Mouse (Mus musculus) lung, postnatal 4 days (tissue): ENCODE results near the gene Hsd17b11.
A peak's percentile ranks its signal among the peaks of the same experiment; 100 is the strongest.
"Not testable (repeated sequence)": the region's sequence is repeated elsewhere in the genome, so short reads cannot be mapped to it uniquely, and the experiment has no call there.

Experiments
- DNase-seq, 2 experiments: peaks; one replicate each; pipeline ENCODE4 v3.0.0; 2021

Gene Hsd17b11

DNA sequence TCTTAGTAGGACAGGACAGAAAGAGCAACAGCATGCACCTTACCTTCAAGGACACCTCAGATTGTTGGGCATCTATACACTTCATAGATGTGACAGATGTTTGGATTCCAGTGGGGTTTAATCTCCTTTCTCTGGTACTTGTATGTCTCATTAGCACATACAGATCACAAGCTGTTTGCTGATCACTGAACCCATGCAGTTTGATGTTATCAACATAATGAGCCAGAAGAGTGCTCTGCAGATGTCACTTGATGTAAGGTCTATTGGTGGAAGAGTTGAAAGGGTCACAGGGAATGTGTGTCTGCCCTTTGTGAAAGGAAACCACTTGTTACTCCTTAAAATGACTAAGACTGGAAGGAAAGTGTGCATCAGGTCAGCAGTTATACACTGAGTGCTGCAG is 13.3 kb upstream of the Hsd17b11 start:
- DNase-seq: no peak

DNA sequence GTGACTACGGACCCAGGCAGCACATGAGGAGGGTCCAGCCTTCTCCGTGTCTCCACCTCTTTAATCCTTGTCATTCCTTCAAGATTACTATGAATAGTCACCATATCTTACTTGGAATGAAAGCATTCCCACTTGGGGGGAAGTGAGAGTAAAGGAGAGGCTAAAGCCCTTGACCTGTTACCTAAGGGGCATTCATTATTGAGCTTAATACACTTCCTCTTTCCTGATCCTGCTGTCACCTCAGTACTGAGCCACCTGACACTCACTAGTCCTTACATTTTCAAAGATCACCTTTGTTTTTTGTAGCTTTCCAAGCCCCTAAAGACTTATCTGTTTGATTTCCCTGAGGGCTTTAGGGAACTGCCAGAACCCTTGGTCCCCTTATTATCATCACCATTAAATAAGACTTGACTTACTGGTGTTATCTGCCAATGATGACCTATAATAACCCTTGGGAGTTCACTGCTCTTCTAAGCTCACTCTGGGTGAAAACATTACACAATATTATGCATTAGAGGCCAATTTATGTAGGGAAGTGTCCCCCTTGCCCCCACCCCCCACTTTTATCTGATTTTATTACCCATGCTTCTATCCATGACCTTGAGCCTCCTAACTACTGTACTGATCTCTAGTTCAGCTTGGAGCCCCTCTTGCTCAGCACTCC is 10.8 kb upstream of the Hsd17b11 start:
- no peak for DNase-seq

DNA sequence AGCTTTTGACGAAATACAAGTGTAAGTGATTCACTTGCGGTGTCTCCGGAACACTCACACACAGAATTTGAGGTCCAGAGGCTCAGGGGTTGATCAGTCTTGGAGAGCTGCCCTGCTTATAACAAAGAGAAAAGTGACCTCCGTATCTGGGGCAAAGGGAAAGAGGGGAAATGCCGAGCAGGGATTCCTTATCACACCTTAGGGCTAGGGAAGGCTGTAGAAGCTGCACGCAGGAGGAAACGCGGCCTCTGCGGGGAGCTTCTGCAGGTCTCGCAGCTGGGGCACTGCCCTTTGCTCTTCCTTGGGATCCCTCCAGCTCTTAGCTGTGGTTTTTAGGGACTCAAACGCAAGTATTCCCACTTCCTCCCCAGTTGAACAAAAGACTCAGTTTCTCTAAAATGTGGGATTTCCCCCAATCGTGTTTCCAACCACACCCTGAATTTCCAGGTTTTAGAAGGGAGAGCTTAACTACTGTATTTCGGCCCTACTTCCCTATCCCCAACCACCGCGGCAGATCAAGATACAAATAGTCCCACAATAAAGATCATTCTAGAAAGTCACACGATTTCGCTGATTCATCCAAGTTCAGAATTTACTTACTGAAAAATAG is 3.6 kb upstream of the Hsd17b11 start:
- DNase-seq: no peak

DNA sequence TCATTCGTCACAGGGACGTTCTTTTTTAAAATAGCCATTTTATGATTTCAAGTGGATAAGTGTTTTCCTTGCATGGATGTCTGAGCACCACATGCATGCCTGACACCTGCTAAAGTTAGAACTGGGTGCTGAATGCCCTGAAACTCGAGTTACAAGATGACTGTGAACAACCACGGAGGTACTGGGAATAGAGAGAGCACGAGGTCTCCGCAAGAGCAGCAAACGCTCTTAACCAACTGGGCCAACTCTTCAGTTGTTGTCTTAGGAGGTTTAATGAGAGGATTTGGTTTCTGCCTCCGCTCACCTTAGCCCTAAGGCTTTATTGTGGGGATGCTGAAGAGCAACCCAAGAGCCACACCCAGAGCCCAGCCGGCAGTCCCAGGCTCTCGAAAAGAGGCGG is 3.0 kb upstream of the Hsd17b11 start:
- no peak for DNase-seq

DNA sequence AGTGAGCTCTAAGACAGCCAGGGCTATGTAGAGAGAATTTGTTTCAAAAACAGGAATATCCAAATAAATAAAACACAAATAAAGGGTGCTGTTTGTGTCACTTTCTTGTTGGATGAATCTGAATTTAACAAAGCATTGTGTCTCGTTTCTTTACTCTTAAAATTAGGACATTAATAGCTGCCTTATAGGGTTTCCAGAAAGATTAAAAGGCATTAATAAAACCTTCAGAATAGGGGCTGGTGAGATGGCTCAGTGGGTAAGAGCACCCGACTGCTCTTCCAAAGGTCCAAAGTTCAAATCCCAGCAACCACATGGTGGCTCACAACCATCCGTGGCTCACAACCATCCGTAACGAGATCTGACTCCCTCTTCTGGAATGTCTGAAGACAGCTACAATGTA is 2.5 kb upstream of the Hsd17b11 start:
- DNase-seq: not testable (repeated sequence)

DNA sequence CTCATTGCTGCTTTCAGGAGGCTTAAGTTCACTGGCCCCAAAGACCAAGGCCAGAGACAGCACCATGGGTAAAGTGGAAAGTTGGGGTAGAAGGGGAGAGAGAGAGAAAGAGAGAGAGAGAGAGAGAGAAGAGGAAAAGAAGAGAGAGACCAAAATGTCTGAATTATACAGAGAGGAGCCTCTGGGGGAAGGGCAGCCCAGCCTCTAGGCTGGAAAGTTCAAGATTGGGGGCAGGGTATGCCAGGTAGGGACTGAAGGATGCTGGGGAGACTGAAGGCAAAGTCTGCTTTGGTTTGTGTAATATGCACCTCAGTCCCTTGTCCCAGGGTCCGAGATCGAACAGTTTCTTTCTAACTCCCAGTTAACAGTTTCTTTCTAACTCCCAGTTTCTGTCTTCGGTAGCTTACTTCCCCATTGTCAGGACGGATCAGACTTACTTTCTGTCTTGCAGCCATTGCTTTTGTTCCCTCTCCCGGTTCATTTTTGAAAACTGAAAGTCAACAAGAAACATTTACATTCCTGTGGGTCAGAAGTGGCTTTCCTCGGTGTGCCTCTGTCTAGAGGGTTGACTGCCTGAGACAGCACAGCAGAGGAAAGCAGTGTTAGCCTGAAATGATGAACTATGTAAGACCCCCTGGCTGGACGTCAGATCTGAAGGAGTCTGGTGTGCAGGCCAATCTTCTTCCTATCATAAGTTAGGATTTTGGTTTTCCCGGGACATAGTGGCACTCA is 1.7 kb upstream of the Hsd17b11 start:
- no peak for DNase-seq

DNA sequence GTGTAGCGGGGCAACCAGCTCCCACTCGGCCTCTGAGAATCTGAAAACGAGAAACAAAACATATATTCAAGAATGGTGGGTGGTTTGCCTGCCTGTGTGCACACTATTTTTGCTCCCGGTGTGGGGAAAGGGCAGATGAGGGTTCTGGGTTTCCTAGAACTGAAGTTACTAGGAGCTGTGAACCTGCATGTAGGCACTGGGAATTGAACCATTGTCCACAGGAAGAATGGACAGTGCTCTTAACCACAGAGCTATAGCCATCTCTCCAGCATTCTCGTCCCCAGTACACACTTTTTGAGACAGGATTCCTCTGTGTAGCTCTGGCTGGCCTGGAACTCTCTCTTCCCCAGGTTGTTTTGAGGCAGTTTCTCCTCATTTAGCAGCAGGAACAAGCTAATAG is 839 bp upstream of the Hsd17b11 start:
- no peak for DNase-seq

DNA sequence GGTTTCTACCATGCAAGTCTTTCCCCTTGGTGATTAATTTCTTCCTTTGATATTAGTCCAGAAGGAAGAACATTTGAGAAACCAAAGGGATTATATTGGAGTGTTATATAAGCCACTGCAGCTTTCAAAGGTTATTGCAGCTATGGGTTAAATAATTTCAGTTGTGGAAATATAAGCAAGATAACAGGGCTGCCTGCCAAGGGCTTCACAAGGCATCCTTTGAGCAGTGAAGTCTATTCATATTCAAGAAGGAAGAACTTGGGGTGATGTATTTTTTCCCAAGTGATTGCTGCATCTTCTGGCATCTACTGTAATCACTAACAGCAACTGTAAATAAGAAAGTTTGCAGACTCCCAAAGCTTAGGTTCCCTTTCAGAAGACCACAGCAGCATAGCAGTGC is 10.3 kb downstream of the Hsd17b11 start:
- DNase-seq: no peak

DNA sequence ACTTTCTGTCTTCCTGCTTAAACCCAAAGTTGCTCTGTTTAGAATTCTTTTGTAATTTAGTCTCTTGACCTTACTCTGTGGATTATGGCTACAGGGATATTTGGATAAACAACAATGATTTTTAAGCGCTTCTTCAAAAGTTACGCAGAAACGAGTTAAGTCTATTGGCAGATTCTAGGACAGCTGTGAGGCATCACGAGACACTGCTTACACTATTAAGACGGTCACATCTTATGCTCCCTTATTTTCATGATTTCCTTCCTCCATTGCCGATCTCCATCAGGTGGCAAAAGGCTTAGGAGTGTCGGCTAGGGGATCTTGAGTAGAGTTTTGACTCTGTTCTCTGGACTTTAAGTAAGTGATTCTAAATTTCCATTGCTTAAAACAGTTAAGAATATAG is 11.5 kb downstream of the Hsd17b11 start:
- DNase-seq: no peak

DNA sequence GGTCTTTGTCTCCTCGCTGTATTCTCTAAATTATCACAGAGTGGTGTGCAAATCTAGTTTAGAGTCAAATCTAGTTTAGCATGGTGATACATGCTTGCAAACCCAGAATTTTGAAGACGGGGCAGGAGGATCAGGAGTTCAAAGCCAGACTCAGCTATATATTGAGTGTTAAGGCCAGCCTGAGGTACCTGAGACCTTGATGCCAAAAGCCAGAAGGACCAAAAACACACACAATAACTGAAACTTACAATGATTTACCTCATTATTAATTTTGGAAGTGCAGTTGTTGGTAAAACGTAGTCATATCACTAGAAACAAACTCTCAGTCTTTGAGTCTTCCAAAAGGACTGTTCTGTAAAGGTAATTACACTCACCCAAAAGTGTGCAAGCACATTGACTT is 12.3 kb downstream of the Hsd17b11 start:
- no peak for DNase-seq

DNA sequence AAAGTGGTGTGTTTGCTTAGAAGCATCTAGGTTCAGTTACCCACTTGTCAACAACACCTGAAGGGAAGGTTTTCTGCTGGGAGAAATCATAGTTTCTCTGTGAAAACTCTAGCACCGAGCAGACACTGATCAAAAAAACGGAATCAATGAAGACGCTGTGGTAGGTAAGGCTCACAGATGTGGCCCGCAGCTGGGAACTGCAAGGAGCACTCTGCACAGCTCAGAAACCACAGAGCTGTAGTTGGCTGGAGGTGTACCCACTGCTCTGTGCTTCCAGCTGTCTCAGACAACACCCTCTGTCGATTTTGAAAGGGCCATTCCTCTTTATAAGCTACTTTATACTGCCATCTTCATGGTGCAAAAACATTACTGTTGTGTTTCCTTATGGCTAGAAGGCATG is 13.9 kb downstream of the Hsd17b11 start:
- no peak for DNase-seq

DNA sequence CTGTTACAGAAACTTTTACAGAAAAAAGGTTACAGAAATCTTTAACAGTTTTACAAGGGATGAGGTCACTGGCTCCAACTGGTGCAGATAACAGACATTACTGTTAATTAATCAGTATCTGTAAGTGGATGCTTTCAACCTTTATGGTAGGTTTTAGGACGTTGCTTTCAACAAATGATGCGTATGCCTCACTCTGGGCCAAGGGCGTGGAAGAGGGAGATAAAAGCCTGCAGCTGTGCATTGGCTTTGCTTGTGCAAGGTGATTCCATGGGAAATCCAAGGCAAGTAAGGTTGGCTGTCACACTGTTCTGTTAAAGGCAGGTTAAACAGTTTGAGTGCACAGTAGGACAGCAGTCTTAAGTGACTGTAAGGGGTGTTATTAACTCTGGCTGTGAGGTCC is 14.9 kb downstream of the Hsd17b11 start:
- DNase-seq: no peak

DNA sequence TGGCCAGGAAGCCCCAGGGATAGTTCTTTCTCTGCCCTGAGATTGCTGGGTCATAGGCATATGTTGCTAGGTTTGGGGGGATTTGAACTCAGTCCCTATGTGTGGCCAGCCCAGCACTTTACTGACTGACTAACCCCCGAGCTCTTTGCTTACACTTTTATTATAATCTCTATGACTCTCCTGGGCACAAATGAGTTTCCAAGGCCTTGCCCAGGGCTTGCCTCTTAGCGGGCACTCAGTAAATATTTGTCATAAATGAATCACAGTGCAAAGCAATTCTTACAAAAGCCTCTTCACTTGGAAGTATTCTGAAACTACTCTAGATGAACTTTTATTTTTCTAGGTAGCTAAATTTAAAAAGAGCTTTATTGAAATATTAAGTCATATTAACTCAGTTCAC is 17.8 kb downstream of the Hsd17b11 start:
- DNase-seq: peak in 1 of 2 experiments; percentile 46

DNA sequence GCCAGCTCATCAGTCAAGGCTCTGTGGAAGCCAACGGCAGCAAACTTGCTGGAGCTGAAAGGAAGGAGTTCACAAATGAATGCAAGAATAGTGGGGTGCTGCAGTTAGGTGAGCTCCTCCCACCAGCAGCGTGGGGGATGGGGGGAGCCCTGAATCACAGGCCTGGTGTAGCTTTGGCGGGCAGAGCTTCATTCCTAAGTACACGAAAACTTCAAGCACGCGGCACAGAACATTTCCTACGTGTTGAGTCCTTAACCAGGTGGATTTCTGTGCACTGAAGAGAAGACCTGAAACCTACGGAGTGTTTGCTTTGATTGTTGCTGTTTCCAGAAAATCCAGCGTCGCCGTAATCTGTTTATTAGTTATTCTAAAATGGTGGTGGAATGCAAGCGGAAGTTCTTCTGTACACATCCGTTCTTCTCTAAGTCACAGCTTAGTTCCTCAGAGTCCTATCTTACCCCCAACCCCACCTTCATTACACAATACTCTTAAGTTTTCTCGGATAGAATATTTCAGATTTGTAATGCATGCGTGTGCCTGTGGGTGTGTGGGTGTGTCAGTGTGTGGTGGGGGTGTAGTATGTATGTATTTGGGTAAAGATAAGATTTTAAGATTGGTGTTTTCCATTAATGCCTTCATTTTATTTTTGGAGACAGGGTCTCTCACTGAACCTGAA is 18.3 kb downstream of the Hsd17b11 start:
- peak in 1 of 2 experiments; percentile 48 for DNase-seq

DNA sequence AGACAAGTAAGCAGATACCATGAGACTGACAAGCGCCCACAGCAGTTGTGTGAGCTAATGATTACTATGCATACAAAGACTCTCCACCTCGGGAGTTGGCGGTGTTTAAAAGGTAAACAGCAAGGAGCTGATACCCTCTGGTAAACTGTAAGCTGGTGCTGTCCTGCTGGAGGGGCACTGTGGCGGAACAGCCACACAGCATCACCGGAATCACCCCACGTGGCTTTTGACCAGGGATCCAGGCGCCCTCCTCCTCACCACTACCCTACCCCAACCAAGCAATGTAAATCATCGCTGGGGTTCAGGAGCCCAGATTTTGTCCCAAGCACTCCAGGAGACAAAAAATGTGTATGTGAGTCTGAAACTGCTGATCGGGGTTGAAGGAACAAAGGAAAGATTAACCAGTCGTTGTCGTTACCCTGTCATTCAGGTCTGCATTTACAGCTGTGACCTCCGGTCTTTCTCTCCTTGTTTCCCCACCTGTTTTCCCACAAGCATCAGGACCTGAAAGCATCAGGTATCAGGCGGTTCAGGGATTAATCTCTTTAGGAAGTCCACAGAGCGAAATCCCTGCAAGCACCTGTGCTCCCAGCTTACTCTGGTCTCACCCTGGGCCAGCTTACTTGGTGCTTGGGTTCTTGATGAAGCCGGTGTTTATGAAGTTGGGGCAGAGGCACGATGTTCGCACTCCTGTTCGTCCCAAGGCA is 19.0 kb downstream of the Hsd17b11 start:
- no peak for DNase-seq

DNA sequence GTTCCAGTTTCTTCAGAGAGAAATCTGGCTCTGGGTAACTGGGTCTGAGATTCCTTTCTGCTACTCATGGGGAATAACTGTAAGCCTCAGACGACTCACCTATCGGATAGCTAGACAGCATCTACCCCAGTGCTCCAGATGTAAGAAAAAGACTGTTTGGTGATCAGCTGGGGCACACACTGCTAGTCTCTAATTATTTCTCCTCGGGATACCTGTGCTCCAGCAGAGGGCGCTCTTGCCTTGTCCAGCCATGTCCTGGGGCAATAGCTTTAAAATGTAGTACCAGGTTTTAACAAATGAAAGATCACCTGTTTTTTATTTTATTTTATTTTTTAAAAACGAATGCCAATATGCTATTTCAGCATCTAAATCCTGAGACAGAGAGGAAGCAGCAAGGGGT is 22.0 kb downstream of the Hsd17b11 start:
- peak; percentile 73 to 86 for DNase-seq

DNA sequence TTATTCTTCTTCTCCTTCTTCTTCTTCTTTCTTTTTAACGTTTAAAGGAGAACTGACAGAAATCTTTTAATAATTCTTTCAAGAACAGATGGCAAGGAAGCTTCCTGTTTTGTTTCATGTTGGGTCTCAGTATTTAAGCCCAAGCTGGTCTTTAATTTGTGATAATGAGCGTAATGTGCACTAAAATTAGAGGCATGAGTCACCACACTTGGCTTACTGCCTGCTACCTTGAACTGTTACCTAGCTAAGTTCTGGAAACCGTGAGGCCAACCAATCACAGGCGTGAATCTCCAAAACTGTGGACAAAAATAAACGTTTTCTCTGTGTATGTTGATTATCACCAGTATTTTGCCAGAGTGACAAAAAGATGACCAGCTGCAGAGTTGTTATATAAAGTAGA is 23.0 kb downstream of the Hsd17b11 start:
- DNase-seq: no peak

DNA sequence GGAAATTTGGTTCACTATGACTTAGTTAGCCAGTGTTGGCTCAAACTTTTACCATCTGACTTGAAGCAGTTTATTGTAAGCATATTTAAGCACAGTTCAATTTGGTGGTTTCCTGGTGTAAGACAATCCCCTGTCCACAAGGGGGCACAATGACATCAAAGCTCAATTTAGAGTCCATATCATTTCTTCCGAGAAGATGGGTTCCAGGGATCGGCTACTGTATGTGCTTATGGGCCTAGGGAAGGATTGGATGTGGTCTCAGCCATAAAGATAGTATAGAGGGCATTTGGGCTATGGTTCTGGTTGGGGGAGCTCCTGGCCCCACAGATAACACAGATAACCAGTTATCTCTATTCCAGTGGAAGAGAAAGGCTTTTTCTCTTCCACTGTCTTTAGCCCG is 26.5 kb downstream of the Hsd17b11 start:
- DNase-seq: no peak

DNA sequence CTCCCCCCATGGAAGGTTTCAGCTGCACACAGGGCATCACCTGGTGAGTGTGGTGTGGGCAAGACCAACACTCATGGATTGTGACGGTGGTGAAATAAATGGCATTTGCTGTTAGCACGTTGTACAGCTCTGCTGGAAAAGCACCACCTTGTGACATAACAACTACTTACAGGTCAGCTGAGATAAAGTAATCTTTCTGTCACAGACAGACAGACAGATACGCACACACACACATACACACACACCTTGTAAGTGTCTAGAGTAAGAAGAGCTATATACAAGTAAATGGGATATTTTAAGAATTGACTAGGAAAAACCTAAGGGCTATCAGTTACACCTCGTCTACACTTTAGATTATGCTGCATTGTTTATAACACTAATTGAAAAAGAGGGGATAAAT is 27.1 kb downstream of the Hsd17b11 start:
- DNase-seq: peak in 1 of 2 experiments; percentile 3

DNA sequence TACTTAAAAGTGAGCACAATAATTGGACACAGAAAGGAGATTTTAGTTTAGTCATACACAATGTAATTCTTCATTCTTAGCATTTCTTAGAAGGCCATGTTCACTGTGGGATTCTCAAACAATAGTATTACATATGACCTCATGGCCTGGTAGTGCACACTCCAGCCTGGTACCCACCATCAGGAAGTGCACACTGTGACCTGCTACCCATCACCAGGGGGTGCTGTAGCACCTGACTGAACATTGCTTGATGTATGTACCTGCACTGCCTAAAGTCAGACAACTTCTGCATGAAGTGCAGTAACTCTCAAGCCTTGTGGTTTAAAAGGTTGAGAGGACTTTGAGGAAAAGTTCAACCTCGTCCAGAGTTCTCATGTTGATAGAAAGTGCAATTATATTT is 28.1 kb downstream of the Hsd17b11 start:
- no peak for DNase-seq

DNA sequence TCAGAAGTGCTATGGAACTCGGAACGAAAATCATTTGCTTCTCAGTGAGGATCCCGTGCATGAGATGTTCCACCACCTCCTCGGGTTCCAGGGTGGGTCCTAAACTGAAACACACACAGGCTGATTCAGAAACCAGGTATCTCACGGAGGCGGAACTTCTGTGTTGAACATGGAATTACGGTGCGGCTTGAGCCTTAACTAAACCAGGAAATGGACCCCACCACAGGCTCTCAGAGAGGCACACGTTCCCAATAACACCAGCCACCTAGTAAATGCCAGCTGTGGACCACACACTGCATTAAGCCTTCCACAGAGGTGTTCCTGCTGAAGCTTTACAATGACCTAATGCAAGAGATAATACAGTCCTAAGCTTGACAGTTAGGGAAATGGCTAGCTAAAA is 28.9 kb downstream of the Hsd17b11 start:
- DNase-seq: no peak

DNA sequence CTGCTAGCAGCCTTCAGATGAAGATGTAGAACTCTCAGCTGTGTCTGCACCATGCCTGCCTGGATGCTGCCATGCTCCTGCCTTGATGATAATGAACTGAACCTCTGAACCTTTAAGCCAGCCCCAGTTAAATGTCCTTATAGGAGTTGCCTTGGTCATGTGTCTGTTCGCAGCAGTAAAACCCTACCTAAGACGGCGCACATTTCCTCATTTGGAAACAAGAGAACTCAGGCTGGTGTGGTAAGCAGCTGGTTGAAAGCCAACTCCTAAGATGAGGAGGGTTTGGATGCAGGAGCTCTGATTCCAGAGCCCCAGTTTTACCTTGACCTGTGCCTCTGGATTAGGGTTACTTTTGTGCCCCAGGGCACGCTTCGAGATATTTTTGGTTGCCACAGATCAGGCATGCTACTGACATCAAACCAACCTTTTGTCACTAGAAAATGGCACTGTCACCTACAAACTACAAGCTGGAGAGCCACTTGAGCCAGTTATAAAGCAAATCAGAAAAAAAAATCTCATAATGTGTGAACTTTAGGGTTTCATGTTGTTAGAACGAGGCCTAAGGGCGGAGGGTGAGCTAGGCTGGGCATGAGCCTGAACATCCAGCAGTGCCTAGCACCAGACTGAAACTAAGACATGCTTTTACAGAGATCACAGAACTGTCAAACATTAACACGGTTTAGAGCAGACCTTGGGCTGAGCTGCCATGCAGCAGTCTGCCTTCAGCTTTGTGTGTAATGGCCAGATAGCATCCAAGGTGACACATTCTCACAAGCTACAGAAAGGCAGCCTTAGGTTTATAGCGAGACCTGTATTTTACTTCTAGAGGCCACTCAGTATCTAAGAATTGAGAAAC is 40.8 kb downstream of the Hsd17b11 start:
- DNase-seq: no peak
